Mouse (Mus musculus): ENCODE results near the gene Usp20. TPM values are rescaled to one million over a fixed set of nuclear protein-coding genes. Genes with fewer than 3 reads are reported as not detected.

Usp20 gene
- polyA plus RNA-seq, 1 experiment from 2014 or later, result 22.7 TPM

DNA sequence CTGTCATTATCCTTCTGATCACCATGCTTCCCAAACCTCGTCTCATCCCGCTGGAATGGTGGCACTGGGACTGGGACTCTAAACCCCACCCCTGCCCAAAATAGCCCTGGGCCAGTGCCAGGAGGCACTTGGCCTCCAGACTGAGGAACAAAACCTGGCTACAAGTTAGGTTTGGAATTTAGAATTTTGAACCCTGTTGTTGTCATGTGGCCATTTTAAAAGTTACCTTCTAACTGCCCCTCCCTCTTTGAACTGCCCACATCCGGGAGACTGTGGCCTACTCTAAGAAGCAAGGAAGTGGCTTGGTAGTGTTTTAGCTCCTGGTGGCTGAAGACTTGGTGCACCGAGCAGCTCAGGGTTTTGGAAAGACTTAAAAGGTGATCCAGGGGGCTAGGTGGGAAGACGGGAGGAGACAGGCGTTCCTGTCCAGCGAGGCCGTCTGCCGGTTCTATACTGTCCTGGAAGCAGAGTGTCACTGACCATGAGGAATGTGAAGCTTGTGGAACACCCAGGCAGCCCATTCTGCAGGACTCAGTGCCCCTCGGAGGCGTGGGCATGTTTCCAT, 13.4 kb downstream of the Usp20 start:
- 0 out of 2 replicates have a peak, but pooled peaks have one; percentile 6 for ATAC-seq (replicated peaks; ENCODE audit: low FRiP score)
- no peak overlapping the region for H3K9ac ChIP-seq
- no peak overlapping the region for H3K27ac ChIP-seq
- H3K4me1 ChIP-seq, result peaks cover 13% of the 10 kb centered on the region
- H3K9me3 ChIP-seq (replicated peaks), result no peaks in the 10 kb centered on the region
- H3K4me3 ChIP-seq (replicated peaks), result no peak overlapping the region
- H3K27me3 ChIP-seq, result no peaks in the 10 kb centered on the region
- peaks cover 11% of the 10 kb centered on the region; the same call in 1 of the 2 replicates for H3K36me3 ChIP-seq
- WGBS, result 66% methylated on average over 11 of the region's 11 CpGs
- peak overlapping the region; percentile 1; the same call in 1 of the 2 replicates for H3K4me2 ChIP-seq

DNA sequence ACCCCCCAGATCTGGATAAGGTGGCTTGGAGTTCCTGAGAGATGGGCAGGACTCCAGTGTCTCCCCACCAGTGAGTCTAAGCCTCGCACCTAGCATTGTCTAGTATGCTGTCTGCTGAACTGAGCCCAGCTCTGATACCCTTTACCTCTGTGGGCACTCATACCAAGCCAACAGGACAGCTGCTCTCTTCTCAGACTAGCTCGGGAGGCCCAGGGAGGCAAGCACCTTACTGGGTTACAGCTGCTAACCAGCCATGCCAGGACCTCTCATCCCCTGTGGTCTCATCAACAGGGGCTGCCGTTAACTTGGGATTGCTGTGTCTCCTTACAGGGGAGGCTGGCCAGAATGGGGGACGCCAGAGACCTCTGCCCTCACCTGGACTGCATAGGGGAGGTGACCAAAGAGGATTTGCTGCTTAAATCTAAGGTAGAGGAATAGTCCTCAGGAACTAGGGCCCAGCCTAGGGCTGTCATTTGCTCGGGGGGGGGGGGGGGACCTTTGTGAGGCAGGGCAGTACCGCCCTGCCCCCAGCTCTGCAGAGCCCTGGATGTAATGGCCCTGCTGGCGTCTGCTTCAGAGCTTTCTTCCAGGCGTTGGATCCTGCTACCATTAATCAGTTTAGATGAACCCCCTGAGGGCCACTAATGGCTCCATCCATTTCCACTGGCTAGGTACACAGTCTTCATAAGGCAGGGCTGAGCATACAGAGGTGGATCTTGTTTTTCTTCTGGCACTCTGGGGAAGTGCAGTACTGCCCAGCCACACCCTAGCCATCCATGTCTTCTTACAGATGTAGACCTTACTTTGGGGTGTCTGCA, 16.6 kb downstream of the Usp20 start:
- ATAC-seq (replicated peaks; ENCODE audit: low FRiP score), result no peak
- no peaks in the 10 kb centered on the region for H3K9me3 ChIP-seq (replicated peaks)
- no peaks in the 10 kb centered on the region for H3K27me3 ChIP-seq
- no peak overlapping the region for H3K4me3 ChIP-seq (replicated peaks)
- H3K9ac ChIP-seq, result no peak overlapping the region
- peaks cover 19% of the 10 kb centered on the region for H3K36me3 ChIP-seq
- 51% methylated on average over 8 of the region's 8 CpGs for WGBS
- H3K27ac ChIP-seq, result no peak overlapping the region
- no peak overlapping the region for H3K4me2 ChIP-seq
- H3K4me1 ChIP-seq, result peaks cover 13% of the 10 kb centered on the region

DNA sequence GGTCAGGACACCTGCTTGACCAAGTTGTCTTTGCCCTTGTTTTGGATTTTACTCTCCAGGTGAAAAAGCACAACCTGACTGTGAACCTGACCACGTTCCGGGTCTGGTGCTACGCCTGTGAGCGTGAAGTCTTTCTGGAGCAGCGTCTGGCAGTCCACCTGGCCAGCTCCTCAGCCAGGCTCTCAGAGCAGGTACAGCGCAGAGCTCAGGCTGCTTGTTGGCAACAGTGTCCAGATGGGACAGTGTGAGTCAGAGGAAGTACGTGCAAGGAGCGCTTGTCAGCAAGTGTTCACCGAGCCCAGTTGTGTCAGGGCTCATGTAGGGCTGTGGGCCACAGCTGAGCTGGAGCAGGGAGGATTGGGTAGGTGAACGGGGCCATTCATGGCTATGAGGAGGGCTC, 20.8 kb downstream of the Usp20 start:
- Histone ChIP-seq H3K27me3 (no peaks in the 10 kb centered on the region), H3K36me3 (peaks cover 39% of the 10 kb centered on the region), H3K4me2 (no peak overlapping the region), H3K4me1 (no peaks in the 10 kb centered on the region), H3K4me3 (replicated peaks) (no peak overlapping the region), H3K9ac (no peak overlapping the region), H3K27ac (no peak overlapping the region), H3K9me3 (replicated peaks) (no peaks in the 10 kb centered on the region)
- WGBS, result 88% methylated on average over 10 of the region's 10 CpGs
- no peak for ATAC-seq (replicated peaks; ENCODE audit: low FRiP score)

DNA sequence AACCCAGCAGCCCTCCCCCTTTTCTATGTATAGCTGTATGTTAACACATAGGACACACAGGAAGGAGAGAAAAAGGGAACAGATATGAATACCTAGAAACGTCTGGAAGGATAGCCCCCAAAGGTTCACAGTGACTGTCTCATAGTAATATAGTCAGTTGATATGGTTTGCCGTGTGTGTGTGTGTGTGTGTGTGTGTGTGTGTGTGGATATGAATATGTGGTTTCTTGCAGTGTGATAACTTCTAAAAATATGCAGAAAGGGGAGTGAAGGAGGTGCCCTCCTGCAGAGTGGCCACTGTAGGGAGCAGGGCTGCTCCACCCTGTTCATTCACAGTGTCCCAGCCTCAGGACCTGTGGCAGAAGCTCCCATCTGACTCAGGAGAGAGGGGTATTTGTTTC, 23.4 kb downstream of the Usp20 start:
- H3K27ac ChIP-seq, result no peak overlapping the region
- H3K4me3 ChIP-seq (replicated peaks), result no peak overlapping the region
- no peaks in the 10 kb centered on the region for H3K9me3 ChIP-seq (replicated peaks)
- no peak for ATAC-seq (replicated peaks; ENCODE audit: low FRiP score)
- no peaks in the 10 kb centered on the region for H3K4me1 ChIP-seq
- WGBS, result 89% methylated on average over 2 of the region's 2 CpGs
- H3K36me3 ChIP-seq, result peaks cover 38% of the 10 kb centered on the region
- no peak overlapping the region for H3K4me2 ChIP-seq
- no peaks in the 10 kb centered on the region for H3K27me3 ChIP-seq
- H3K9ac ChIP-seq, result no peak overlapping the region

DNA sequence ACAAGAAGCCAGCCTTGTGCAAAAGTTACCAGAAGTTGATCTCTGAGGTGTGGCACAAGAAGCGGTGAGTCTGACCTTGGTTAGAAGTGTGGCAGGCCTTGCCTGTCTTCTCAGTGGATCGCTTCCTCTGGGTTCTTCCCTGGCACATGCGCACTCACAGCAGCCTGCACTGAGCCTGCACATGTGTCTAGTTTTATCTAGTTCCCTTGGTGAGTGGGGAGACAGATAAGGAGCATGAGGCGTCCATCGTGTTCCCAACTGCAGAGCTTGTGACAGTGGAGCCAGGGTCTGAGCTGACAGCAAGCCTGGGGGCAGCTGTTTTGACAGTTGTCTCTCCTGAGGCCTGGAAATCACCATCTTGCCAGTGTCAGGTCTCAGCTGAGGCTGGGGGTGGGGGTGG, 24.4 kb downstream of the Usp20 start:
- ATAC-seq (replicated peaks; ENCODE audit: low FRiP score), result no peak
- H3K27me3 ChIP-seq, result no peaks in the 10 kb centered on the region
- no peak overlapping the region for H3K27ac ChIP-seq
- no peaks in the 10 kb centered on the region for H3K4me1 ChIP-seq
- no peak overlapping the region for H3K9ac ChIP-seq
- H3K4me3 ChIP-seq (replicated peaks), result no peak overlapping the region
- H3K9me3 ChIP-seq (replicated peaks), result no peaks in the 10 kb centered on the region
- 81% methylated on average over 5 of the region's 5 CpGs for WGBS
- H3K36me3 ChIP-seq, result peaks cover 47% of the 10 kb centered on the region
- no peak overlapping the region for H3K4me2 ChIP-seq

DNA sequence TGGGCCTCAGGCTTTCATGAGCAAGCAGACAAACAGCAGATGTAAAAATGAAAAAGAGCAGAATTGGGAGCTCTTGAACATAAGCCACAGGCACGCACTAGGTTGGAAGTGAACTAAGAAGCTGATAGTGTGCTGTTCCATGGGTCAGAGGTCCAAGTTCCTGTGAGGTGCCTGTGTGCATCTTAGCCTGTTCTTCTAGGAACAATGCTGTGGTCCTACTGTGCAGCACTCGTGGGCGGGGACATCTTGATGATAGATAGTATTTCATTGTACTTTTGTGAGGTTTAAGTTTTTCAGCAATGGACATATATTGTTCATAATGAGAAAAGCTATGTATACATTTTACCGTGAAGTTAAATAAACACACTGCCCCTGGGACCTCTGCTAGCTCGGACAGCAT, 25.1 kb downstream of the Usp20 start:
- H3K9ac ChIP-seq, result no peak overlapping the region
- no peaks in the 10 kb centered on the region for H3K27me3 ChIP-seq
- H3K9me3 ChIP-seq (replicated peaks), result no peaks in the 10 kb centered on the region
- WGBS, result 91% methylated on average over 5 of the region's 5 CpGs
- no peak overlapping the region for H3K4me3 ChIP-seq (replicated peaks)
- no peak overlapping the region for H3K4me2 ChIP-seq
- no peak overlapping the region for H3K27ac ChIP-seq
- peaks cover 47% of the 10 kb centered on the region; the same call in 1 of the 2 replicates for H3K36me3 ChIP-seq
- no peak for ATAC-seq (replicated peaks; ENCODE audit: low FRiP score)
- H3K4me1 ChIP-seq, result no peaks in the 10 kb centered on the region

DNA sequence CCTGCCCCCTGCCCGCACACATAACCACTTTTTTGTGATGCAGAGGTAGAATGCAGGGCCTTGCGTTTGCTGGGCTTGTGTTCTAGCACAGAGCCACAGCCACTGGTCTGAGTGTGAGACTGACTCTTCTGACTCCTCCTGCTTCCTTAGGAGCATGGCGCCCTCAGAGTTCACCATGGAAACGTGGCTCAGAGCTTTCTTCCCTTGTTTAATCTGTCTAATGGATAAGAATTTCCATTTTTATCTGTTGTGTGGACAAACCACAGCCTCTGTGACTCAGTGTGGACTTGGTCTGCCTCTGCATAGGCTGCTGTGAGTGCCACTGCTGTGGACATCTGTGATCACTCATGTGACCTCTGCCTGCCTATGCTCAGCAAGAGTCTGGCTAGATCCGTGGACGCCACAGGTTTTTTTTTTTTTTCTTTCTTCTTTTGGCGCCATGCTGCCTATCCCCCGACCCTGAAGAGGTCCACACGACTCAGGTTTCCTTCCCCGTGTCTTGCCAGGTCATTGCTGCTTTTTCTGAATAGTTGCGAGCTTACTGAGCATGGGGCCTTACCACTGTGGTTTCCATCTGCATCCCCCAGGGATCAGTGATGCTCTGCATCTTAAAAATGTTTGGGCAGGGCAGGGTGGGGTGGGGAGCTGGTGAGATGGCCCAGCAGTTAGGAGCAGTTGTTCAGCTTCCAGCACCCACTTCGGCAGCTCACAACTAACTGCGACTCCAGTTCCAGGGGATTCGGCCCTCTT, 31.5 kb downstream of the Usp20 start:
- Histone ChIP-seq H3K4me2 (no peak overlapping the region), H3K4me1 (no peaks in the 10 kb centered on the region), H3K9ac (no peak overlapping the region), H3K4me3 (replicated peaks) (no peak overlapping the region), H3K27ac (no peak overlapping the region), H3K9me3 (replicated peaks) (no peaks in the 10 kb centered on the region), H3K27me3 (no peaks in the 10 kb centered on the region), H3K36me3 (peaks cover 37% of the 10 kb centered on the region)
- ATAC-seq (replicated peaks; ENCODE audit: low FRiP score), result no peak
- WGBS, result 70% methylated on average over 14 of the region's 14 CpGs

DNA sequence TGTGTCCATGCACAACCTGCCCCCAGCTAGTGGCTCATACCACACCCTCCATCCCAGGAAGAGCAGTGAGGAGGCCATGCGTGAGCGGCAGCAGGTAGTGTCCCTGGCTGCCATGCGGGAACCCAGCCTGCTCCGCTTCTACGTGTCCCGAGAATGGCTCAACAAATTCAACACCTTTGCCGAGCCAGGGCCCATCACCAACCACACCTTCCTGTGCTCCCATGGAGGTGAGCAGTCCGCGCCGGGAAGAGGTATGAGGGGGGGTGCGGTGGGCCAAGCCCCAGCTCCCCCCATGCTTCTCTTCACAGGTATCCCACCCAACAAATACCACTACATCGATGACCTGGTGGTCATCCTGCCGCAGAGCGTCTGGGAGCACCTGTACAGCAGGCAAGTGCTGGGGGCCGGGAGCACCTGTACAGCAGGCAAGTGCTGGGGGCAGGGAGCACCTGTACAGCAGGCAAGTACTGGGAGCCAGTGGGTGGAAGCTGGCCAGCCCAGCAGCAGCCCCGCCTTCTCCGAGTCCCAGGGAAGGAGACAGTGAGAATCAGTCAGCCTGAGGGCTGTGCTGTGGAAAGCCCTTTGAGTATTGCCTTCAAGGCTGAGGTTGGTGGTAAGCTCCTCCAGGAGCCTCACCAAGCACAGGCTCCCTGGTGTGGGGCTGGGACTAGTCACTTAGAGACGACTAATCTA, 35.7 kb downstream of the Usp20 start:
- H3K4me3 ChIP-seq (replicated peaks), result no peak overlapping the region
- no peak overlapping the region for H3K9ac ChIP-seq
- H3K27me3 ChIP-seq, result no peaks in the 10 kb centered on the region
- H3K36me3 ChIP-seq, result peaks cover 54% of the 10 kb centered on the region
- no peak overlapping the region for H3K4me2 ChIP-seq
- H3K4me1 ChIP-seq, result no peaks in the 10 kb centered on the region
- WGBS, result 94% methylated on average over 18 of the region's 18 CpGs
- no peak for ATAC-seq (replicated peaks; ENCODE audit: low FRiP score)
- H3K27ac ChIP-seq, result no peak overlapping the region
- H3K9me3 ChIP-seq (replicated peaks), result no peaks in the 10 kb centered on the region

DNA sequence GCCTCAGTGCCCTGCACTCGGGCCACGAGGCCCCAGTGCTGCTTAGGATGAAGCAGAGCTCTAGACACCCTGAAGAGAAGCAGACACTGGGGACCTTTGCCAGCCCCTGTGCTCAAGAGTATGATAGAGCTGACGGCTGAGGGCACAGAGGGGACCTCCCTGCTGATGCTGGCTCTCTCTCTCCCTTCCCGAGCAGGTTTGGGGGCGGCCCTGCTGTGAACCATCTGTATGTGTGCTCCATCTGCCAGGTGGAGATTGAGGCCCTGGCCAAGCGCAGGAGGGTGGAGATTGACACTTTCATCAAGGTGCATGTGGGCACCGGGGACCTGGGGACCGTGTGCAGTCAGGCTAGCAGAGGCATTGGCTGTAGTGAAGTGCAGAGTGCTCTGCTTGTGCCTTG, 36.4 kb downstream of the Usp20 start:
- no peak for ATAC-seq (replicated peaks; ENCODE audit: low FRiP score)
- H3K4me2 ChIP-seq, result no peak overlapping the region

DNA sequence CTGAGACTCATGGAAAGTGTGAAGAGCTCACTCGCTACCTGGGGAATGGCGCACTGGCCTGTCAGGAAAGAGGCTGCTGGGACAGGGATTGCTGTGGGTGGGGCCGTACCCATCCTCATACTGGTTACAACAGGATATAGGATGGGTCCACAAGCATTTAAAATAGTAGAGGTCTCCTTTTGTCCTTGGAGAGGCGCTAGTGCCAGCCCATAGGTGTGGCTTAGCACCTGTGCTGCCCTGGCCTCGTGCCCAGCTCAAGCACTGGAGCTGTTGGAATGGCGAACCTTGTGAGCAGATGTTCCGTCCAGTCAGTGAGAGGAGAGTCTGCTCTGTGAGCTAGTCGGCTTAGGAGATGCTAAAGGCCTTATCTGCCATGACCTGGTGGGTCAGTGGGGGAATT, 36.9 kb downstream of the Usp20 start:
- Histone ChIP-seq H3K9me3 (replicated peaks) (no peaks in the 10 kb centered on the region), H3K9ac (no peak overlapping the region), H3K27me3 (no peaks in the 10 kb centered on the region), H3K4me2 (no peak overlapping the region), H3K27ac (no peak overlapping the region), H3K36me3 (peaks cover 54% of the 10 kb centered on the region), H3K4me1 (no peaks in the 10 kb centered on the region), H3K4me3 (replicated peaks) (no peak overlapping the region)
- WGBS, result 87% methylated on average over 8 of the region's 8 CpGs
- ATAC-seq (replicated peaks; ENCODE audit: low FRiP score), result no peak

More for the DNA sequence above, 36.4 kb downstream of the Usp20 start:
- H3K9me3 ChIP-seq (replicated peaks), result no peaks in the 10 kb centered on the region
- 88% methylated on average over 8 of the region's 8 CpGs for WGBS
- no peak overlapping the region for H3K4me3 ChIP-seq (replicated peaks)
- no peak overlapping the region for H3K9ac ChIP-seq
- H3K27ac ChIP-seq, result no peak overlapping the region
- peaks cover 54% of the 10 kb centered on the region for H3K36me3 ChIP-seq
- no peaks in the 10 kb centered on the region for H3K4me1 ChIP-seq
- no peaks in the 10 kb centered on the region for H3K27me3 ChIP-seq

DNA sequence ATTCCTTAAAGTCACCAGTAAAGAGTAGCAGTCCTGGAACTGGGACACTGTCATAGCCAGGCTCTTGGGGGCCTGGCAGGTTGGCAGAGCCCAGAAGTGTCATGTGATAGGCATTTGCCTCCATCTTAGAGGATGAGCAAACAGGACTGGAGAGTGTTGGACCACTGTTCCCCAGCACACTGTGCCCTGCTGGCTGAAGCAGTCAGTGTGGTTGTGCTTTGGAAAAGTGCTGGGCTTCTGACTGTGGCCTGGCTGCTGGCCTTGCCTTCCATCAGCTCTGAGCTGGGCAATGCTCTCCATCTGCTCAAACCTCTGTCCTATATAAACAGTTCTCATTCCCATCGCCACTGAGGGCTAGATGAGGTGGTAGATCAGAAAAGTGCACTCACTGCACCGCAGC, 38.1 kb downstream of the Usp20 start:
- Histone ChIP-seq H3K4me1 (peaks cover 2% of the 10 kb centered on the region), H3K27ac (no peak overlapping the region), H3K9me3 (replicated peaks) (no peaks in the 10 kb centered on the region), H3K27me3 (no peaks in the 10 kb centered on the region), H3K9ac (no peak overlapping the region), H3K4me3 (replicated peaks) (no peak overlapping the region), H3K4me2 (no peak overlapping the region), H3K36me3 (peaks cover 54% of the 10 kb centered on the region)
- no peak for ATAC-seq (replicated peaks; ENCODE audit: low FRiP score)
- 92% methylated on average over 2 of the region's 2 CpGs for WGBS

DNA sequence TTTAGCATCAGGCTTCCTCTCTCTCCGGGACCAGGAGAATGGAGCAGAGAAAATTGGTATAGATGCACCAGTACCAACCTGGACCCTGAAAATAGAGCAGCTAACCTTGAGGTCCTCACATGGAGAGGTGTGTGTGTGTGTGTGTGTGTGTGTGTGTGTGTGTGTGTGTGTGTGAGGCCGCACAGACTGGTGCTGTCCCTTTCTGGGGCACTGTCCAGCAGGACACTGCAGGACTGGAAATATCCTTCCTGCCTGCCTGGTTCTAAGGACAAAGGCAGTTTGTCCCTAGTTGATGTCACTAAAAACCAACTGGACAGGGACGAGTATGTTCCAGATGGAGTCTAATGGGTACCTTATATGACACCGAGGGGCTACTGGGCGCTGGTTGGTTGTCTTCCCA, 41.9 kb downstream of the Usp20 start:
- Histone ChIP-seq H3K9ac (no peak overlapping the region), H3K36me3 (peaks cover 42% of the 10 kb centered on the region), H3K9me3 (replicated peaks) (no peaks in the 10 kb centered on the region), H3K4me3 (replicated peaks) (no peak overlapping the region), H3K27ac (no peak overlapping the region), H3K27me3 (no peaks in the 10 kb centered on the region), H3K4me1 (peaks cover 26% of the 10 kb centered on the region), H3K4me2 (no peak overlapping the region)
- no peak for ATAC-seq (replicated peaks; ENCODE audit: low FRiP score)
- 77% methylated on average over 5 of the region's 5 CpGs for WGBS

All from kidney, embryonic 15.5 days (tissue).